Mouse (Mus musculus) limb, embryonic 15.5 days (tissue): Measurements from ENCODE around the gene Rps27a. TPM values are rescaled to one million over a fixed set of nuclear protein-coding genes. Genes with fewer than 3 reads are reported as not detected.
"Not testable (repeated sequence)": the region's sequence is repeated elsewhere in the genome, so short reads cannot be mapped to it uniquely, and the experiment has no call there.

Experiments used
- ATAC-seq: fragments of 200-750 bp; cut with Nextera tagmentation; 2 replicates; pipeline ENCODE4 v1.8.0; 2017; ENCODE audit warnings: low read depth, moderate TSS enrichment; ENCODE audit not compliant: insufficient number of reproducible peaks, low FRiP score, low TSS enrichment
- H3K27ac ChIP-seq: fragments of 300-500 bp; sonication (generic); 2 replicates; pipeline ENCODE4 v1.5.1; 2015; ENCODE audit warnings: moderate library complexity, mild to moderate bottlenecking, inconsistent platforms
- H3K27me3 ChIP-seq: fragments of 300-500 bp; sonication (generic); 2 replicates; pipeline ENCODE4 v1.6.1; 2015; ENCODE audit warnings: inconsistent platforms
- H3K36me3 ChIP-seq: fragments of 300-500 bp; sonication (generic); 2 replicates; pipeline ENCODE4 v1.6.1; 2015; ENCODE audit warnings: inconsistent platforms
- H3K4me1 ChIP-seq: fragments of 300-500 bp; sonication (generic); 2 replicates; pipeline ENCODE4 v1.6.1; 2015; ENCODE audit warnings: inconsistent platforms
- H3K4me2 ChIP-seq: fragments of 300-500 bp; sonication (generic); 2 replicates; pipeline ENCODE4 v1.6.1; 2015; ENCODE audit warnings: mild to moderate bottlenecking, inconsistent platforms
- H3K4me3 ChIP-seq: fragments of 300-500 bp; sonication (generic); 2 replicates; pipeline ENCODE4 v1.5.1; 2015; ENCODE audit warnings: mild to moderate bottlenecking, inconsistent platforms
- H3K9ac ChIP-seq: fragments of 300-500 bp; sonication (generic); 2 replicates; pipeline ENCODE4 v1.6.1; 2015; ENCODE audit warnings: inconsistent platforms
- H3K9me3 ChIP-seq: fragments of 300-500 bp; sonication (generic); 2 replicates; pipeline ENCODE4 v1.6.1; 2016; ENCODE audit warnings: inconsistent platforms
- WGBS: fragments of 180-500 bp; shearing (Covaris S2); methylation state at CpG from one replicate; pipeline ENCODE4 v1.1.7; 2015; 5-methylcytosine and 5-hydroxymethylcytosine counted together
- polyA plus RNA-seq: library from polyadenylated mRNA; unstranded; fragments of >200 nt; fragmentation: Nextera tagmentation; extraction: Ambion mirVana; gene quantifications from 2 replicates; pipeline ENCODE4 v1.2.1, GENCODE M21; 2015

The Rps27a gene
- polyA plus RNA-seq, 1 experiment from 2014 or later: 1,161 TPM

GRCm38 (mm10) chr11:29546762-29547161, 1.1 kb downstream of the Rps27a start:
- peak overlapping the region; percentile 92 for H3K9ac ChIP-seq
- H3K36me3 ChIP-seq: peaks cover 27% of the 10 kb centered on the region
- peak overlapping the region; percentile 93; the same call in 1 of the 2 replicates for H3K27ac ChIP-seq
- 22% methylated on average over 2 of the region's 2 CpGs for WGBS
- H3K4me1 ChIP-seq: peaks cover 7% of the 10 kb centered on the region
- H3K9me3 ChIP-seq: no peaks in the 10 kb centered on the region
- no peak for ATAC-seq
- H3K27me3 ChIP-seq: no peaks in the 10 kb centered on the region
- peak overlapping the region; percentile 75 for H3K4me3 ChIP-seq
- peak overlapping the region; percentile 44 for H3K4me2 ChIP-seq

DNA sequence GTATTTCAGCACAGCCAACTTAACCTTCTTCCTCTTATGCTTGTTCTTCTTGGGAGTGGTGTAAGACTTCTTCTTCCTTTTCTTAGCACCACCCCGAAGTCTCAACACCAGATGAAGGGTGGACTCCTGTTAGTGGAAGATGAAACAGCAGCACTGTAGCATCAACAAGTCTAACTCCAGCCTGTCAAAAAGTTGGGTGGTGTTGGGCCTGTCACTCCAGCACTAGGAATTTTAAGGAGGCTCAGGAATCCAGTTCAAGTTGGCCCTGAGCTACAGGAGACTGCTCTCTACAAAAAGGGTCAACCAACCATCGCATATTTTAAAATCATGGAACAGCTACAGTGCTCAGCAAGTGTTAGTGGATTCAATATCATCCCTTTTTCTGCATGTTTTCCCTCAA, 1.6 kb downstream of the Rps27a start:
- Histone ChIP-seq H3K4me3 (peak overlapping the region; percentile 75), H3K36me3 (peaks cover 28% of the 10 kb centered on the region), H3K4me2 (peak overlapping the region; percentile 44), H3K27ac (peak overlapping the region; percentile 93; the same call in 1 of the 2 replicates)
- ATAC-seq, H3K9ac ChIP-seq, H3K9me3 ChIP-seq, H3K4me1 ChIP-seq, H3K27me3 ChIP-seq: not testable (repeated sequence)
- 87% methylated on average over 2 of the region's 2 CpGs for WGBS

- H3K4me2 ChIP-seq, H3K9me3 ChIP-seq, H3K4me1 ChIP-seq, H3K27ac ChIP-seq, H3K4me3 ChIP-seq, ATAC-seq, H3K9ac ChIP-seq, H3K27me3 ChIP-seq: not testable (repeated sequence)
- H3K36me3 ChIP-seq: peaks cover 33% of the 10 kb centered on the region
- WGBS: 84% methylated on average over 4 of the region's 4 CpGs
Observed at GRCm38 (mm10) chr11:29545150-29545752, 2.7 kb downstream of the Rps27a start.

DNA sequence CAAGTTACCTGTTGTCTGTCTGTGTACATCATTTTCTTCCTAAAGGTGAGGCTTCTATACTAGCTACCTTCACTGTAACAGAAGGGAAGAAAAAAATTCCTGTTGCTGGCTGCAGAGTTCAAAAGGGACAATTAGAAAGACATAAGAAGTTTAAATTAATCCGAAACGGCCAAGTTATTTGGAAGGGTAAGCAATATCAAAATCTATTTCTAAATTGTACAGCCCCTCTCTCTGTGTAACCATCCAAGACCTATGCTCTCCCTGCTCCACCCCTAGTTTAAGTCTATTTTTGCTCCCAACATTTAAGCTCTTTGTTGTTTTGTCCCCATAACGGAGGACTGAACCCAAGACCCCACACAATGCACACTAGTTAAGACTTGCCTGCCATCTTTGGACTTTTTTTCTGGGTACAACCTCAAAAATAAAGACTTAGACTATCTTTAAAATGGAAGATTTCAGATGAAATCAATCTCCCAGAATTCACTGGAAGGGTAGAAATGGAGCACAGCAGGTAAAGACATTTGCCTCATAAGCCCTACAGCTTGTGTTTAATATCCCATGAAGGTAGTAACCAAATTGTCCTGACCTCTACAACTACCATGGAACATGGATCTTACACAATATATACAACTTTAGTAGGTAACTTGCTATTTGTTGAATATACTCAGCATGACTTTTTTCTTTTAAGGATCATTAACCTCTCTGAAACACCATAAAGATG, 3.5 kb downstream of the Rps27a start:
- no peaks in the 10 kb centered on the region for H3K27me3 ChIP-seq
- WGBS: 89% methylated on average over 3 of the region's 3 CpGs
- H3K9me3 ChIP-seq: no peaks in the 10 kb centered on the region
- H3K9ac ChIP-seq: no peak overlapping the region
- H3K4me2 ChIP-seq: no peak overlapping the region
- peaks cover 7% of the 10 kb centered on the region for H3K4me1 ChIP-seq
- ATAC-seq: no peak
- no peak overlapping the region for H3K4me3 ChIP-seq
- H3K27ac ChIP-seq: no peak overlapping the region
- peaks cover 35% of the 10 kb centered on the region for H3K36me3 ChIP-seq

DNA sequence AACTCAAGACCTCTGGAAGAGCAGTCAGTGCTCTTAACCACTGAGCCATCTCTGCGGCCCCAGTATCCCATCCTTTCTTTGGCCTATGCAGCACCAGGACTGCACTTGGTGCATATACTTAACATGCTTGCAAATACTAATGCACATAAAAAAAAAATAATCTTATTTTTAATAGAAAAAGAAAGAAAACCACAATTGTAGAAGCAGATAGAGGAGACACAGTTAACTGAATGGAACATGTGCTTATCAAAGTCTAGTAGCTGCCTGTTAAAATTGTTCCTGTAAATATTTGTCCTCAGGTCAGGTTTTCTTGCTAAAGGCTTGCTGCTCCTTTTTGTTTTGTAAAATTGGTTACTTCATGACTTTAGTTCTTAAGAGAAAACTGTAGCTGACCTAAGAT, 9.7 kb downstream of the Rps27a start:
- Histone ChIP-seq H3K9me3 (no peaks in the 10 kb centered on the region), H3K4me3 (no peak overlapping the region), H3K27ac (no peak overlapping the region), H3K9ac (no peak overlapping the region), H3K27me3 (no peaks in the 10 kb centered on the region), H3K36me3 (peaks cover 39% of the 10 kb centered on the region), H3K4me2 (no peak overlapping the region), H3K4me1 (no peaks in the 10 kb centered on the region)
- 90% methylated on average over 1 of the region's 1 CpGs for WGBS
- ATAC-seq: no peak

GRCm38 (mm10) chr11:29525988-29526794, 21.7 kb downstream of the Rps27a start, which contains the start of gene Mtif2:
Gene Mtif2, plus strand, starts transcription at chr11:29526408.
- Histone ChIP-seq H3K27me3 (no peaks in the 10 kb centered on the region), H3K9ac (peak within 1 kb of the TSS; percentile 75), H3K4me2 (peak within 1 kb of the TSS; percentile 67), H3K4me1 (peaks cover 4% of the 10 kb centered on the region; the same call in 1 of the 2 replicates), H3K9me3 (no peaks in the 10 kb centered on the region), H3K36me3 (peaks cover 10% of the 10 kb centered on the region), H3K27ac (peak within 1 kb of the TSS; percentile 89), H3K4me3 (peak within 1 kb of the TSS; percentile 66)
- 2% methylated on average over 47 of the region's 47 CpGs for WGBS
- ATAC-seq: peak; percentile 86

DNA sequence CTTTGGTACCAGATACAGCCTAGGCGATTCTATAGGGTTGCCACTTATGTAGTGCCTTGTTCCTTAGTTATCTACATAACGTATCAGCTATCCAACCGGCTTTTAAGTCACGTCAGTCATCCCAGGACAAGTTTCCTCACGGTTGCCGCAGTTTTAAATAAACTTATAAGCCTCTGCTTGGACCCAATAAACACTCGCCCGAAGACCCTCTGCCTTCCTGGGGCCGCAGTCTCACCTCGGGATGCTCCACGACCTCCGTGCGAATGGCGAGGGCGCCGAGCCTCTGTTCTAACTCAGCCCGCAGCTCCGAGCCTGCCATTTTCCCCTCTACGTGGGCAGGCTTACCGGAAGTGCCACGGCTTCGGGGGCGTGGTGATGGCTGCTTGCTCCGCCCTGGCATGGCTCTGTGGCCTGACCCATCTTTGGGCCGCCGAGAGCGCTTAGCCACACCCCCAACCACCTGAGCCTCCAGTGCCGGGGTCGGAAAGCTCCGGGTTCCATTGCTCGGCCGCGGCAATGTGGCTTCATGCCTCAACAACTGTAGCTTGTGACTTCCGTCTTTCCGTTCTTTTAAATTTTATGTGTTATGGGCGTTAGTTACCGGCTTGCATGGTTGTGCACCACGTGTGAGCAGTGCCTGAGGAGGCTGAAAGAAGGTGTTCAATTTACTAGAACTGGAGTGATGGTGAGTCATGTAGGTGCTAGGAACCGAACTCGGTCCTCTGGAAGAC, 33.1 kb downstream of the Rps27a start, which contains the start of gene Prorsd1:
Prorsd1 (minus strand) TSS at position 352 of the 731 bp plus-strand sequence.
- Histone ChIP-seq H3K27ac (peak within 1 kb of the TSS; percentile 91), H3K4me2 (peak within 1 kb of the TSS; percentile 48), H3K9ac (peak within 1 kb of the TSS; percentile 68), H3K36me3 (peaks cover 11% of the 10 kb centered on the region), H3K9me3 (no peaks in the 10 kb centered on the region), H3K4me3 (peak within 1 kb of the TSS; percentile 65), H3K27me3 (no peaks in the 10 kb centered on the region), H3K4me1 (peaks cover 3% of the 10 kb centered on the region; the same call in 1 of the 2 replicates)
- ATAC-seq: peak; percentile 97
- WGBS: 3% methylated on average over 40 of the region's 40 CpGs

DNA sequence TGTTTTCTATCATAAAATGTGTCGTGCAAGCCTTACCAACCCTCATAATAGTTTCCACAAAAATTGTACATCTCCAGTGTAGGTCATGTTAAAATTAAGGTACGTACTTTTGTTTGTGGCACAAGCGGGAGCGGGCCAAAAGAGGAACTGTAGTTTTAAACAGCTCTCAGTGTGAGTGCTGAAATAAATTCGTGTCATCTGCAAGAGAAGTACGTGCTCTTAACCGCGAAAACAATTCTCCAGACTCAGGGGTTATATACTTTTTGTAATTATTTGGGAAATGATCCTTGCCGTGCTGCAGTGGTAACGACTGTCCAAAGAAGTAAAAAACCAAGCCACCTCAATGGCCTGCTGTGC, 33.6 kb downstream of the Rps27a start:
- 22% methylated on average over 10 of the region's 10 CpGs for WGBS
- H3K4me3 ChIP-seq: peak overlapping the region; percentile 65
- peak overlapping the region; percentile 91 for H3K27ac ChIP-seq
- H3K9me3 ChIP-seq: no peaks in the 10 kb centered on the region
- peak overlapping the region; percentile 68 for H3K9ac ChIP-seq
- peaks cover 11% of the 10 kb centered on the region for H3K36me3 ChIP-seq
- ATAC-seq: no peak
- peaks cover 3% of the 10 kb centered on the region; the same call in 1 of the 2 replicates for H3K4me1 ChIP-seq
- H3K27me3 ChIP-seq: no peaks in the 10 kb centered on the region
- peak overlapping the region; percentile 48 for H3K4me2 ChIP-seq

DNA sequence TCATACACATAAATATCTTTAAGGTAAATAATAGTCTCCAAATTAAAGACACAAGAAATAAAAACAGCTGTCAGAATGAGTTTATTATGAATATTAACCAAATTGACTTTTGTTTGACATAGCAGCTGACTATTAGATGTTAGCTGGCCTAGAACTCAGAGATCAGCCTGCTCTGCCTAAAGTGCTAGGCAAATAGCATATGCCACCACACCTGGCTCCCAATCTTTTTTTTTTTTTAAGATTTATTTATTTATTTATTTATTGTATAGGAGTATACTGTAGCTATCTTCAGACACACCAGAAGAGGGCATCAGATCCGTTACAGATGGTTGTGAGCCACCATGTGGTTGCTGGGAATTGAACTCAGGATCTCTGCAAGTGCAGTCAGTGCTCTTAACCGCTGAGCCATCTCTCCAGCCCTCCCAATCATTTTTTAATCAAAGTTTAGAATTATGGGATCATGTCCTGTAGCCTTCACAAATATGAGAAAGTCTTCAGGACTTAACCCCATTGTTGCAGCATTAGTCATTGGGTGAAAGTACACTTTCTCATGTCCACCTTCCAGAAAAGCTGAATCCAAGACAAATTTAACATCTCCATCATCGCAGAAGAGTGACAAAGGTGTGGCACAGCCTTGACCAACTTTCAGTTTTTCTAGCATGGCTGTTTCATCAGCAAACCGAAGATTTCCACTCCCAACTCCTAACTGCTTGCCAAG, 34.9 kb downstream of the Rps27a start:
- Histone ChIP-seq H3K9ac (no peak overlapping the region), H3K27me3 (no peaks in the 10 kb centered on the region), H3K27ac (no peak overlapping the region), H3K36me3 (peaks cover 11% of the 10 kb centered on the region), H3K4me2 (no peak overlapping the region), H3K9me3 (no peaks in the 10 kb centered on the region), H3K4me1 (peaks cover 3% of the 10 kb centered on the region; the same call in 1 of the 2 replicates), H3K4me3 (no peak overlapping the region)
- WGBS: 90% methylated on average over 4 of the region's 4 CpGs
- no peak for ATAC-seq

DNA sequence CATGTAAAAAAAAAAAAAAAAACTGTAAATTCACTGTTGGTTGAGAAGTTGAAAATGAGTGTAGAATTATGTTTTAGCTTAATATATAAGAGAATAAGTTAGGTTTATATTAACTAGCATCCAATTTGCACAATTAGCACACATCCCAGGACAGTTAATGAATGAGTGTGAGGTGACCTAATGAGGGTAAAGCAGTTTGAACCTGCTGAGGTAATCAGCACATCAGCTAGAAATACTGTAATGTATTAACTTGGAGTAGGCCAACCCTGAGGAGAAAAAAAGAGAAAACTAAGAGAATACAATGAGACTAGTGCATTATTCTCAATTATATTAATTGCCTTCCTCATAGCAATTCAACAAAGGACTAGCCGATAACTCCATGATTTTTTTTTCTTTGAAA, 38.5 kb downstream of the Rps27a start:
- H3K27me3 ChIP-seq: no peaks in the 10 kb centered on the region
- no peak overlapping the region for H3K4me3 ChIP-seq
- peaks cover 3% of the 10 kb centered on the region; the same call in 1 of the 2 replicates for H3K4me1 ChIP-seq
- no peak overlapping the region for H3K27ac ChIP-seq
- 98% methylated on average over 1 of the region's 1 CpGs for WGBS
- no peak overlapping the region for H3K4me2 ChIP-seq
- H3K9me3 ChIP-seq: no peaks in the 10 kb centered on the region
- no peak for ATAC-seq
- H3K36me3 ChIP-seq: peaks cover 23% of the 10 kb centered on the region
- H3K9ac ChIP-seq: no peak overlapping the region
